Mouse (Mus musculus) embryonic facial prominence, embryonic 12.5 days (tissue): ENCODE measurements around the gene Pde1c. TPM values are rescaled to one million over a fixed set of nuclear protein-coding genes. Genes with fewer than 3 reads are reported as not detected.

ENCODE experiments used
- ATAC-seq: fragments of 200-750 bp; cut with Nextera tagmentation; 2 replicates; pipeline ENCODE4 v1.8.0; 2017; ENCODE audit not compliant: insufficient number of reproducible peaks, insufficient read depth, low FRiP score, low TSS enrichment
- H3K27ac ChIP-seq: fragments of 300-500 bp; sonication (generic); 2 replicates; pipeline ENCODE4 v1.5.1; 2016; ENCODE audit warnings: mild to moderate bottlenecking
- H3K27me3 ChIP-seq: fragments of 300-500 bp; sonication (generic); 2 replicates; pipeline ENCODE4 v1.6.1; 2016; ENCODE audit warnings: mild to moderate bottlenecking, moderate library complexity
- H3K36me3 ChIP-seq: fragments of 300-500 bp; sonication (generic); 2 replicates; pipeline ENCODE4 v1.6.1; 2016; ENCODE audit warnings: mild to moderate bottlenecking
- H3K4me1 ChIP-seq: fragments of 300-500 bp; sonication (generic); 2 replicates; pipeline ENCODE4 v1.6.1; 2016
- H3K4me2 ChIP-seq: fragments of 300-500 bp; sonication (generic); replicated peaks from 2 replicates; pipeline ENCODE4 v1.6.1; 2016; ENCODE audit warnings: mild to moderate bottlenecking, moderate library complexity
- H3K4me3 ChIP-seq: fragments of 300-500 bp; sonication (generic); 2 replicates; pipeline ENCODE4 v1.5.1; 2016; ENCODE audit warnings: mild to moderate bottlenecking
- H3K9ac ChIP-seq: fragments of 300-500 bp; sonication (generic); 2 replicates; pipeline ENCODE4 v1.6.1; 2016; ENCODE audit warnings: mild to moderate bottlenecking, moderate library complexity
- H3K9me3 ChIP-seq: fragments of 300-500 bp; sonication (generic); 2 replicates; pipeline ENCODE4 v1.6.1; 2016; ENCODE audit warnings: mild to moderate bottlenecking, moderate library complexity
- WGBS: fragments of 180-500 bp; shearing (Covaris S2); methylation state at CpG from one replicate; pipeline ENCODE4 v1.1.7; 2016; 5-methylcytosine and 5-hydroxymethylcytosine counted together
- polyA plus RNA-seq: library from polyadenylated mRNA; unstranded; fragments of >200 nt; fragmentation: Nextera tagmentation; extraction: Ambion mirVana; gene quantifications from 2 replicates; pipeline ENCODE4 v1.2.1, GENCODE M21; 2016

Gene Pde1c
- polyA plus RNA-seq, 1 experiment from 2014 or later, result 5.9 TPM

GRCm38 (mm10) chr6:56310318-56310717, 258.6 kb downstream of the Pde1c start:
- Histone ChIP-seq H3K27me3 (no peaks in the 10 kb centered on the region), H3K36me3 (no peaks in the 10 kb centered on the region), H3K4me1 (no peaks in the 10 kb centered on the region), H3K9ac (no peak overlapping the region), H3K9me3 (no peaks in the 10 kb centered on the region), H3K27ac (no peak overlapping the region), H3K4me2 (no peak overlapping the region), H3K4me3 (no peak overlapping the region)
- ATAC-seq, result no peak

GRCm38 (mm10) chr6:56306066-56306465, 262.8 kb downstream of the Pde1c start:
- 88% methylated on average over 2 of the region's 2 CpGs for WGBS
- no peaks in the 10 kb centered on the region for H3K4me1 ChIP-seq
- ATAC-seq, result no peak
- no peak overlapping the region for H3K4me2 ChIP-seq
- no peak overlapping the region for H3K4me3 ChIP-seq
- no peak overlapping the region for H3K27ac ChIP-seq
- H3K9me3 ChIP-seq, result no peaks in the 10 kb centered on the region
- no peak overlapping the region for H3K9ac ChIP-seq
- no peaks in the 10 kb centered on the region for H3K27me3 ChIP-seq
- no peaks in the 10 kb centered on the region for H3K36me3 ChIP-seq

GRCm38 (mm10) chr6:56292176-56292575, 276.7 kb downstream of the Pde1c start:
- Histone ChIP-seq H3K36me3 (no peaks in the 10 kb centered on the region), H3K27me3 (no peaks in the 10 kb centered on the region), H3K9me3 (no peaks in the 10 kb centered on the region), H3K4me1 (no peaks in the 10 kb centered on the region), H3K4me3 (no peak overlapping the region), H3K9ac (no peak overlapping the region), H3K4me2 (no peak overlapping the region), H3K27ac (no peak overlapping the region)
- no peak for ATAC-seq
- 69% methylated on average over 1 of the region's 1 CpGs for WGBS

GRCm38 (mm10) chr6:56289307-56289706, 279.6 kb downstream of the Pde1c start:
- Histone ChIP-seq H3K9me3 (no peaks in the 10 kb centered on the region), H3K9ac (no peak overlapping the region), H3K27ac (no peak overlapping the region), H3K36me3 (no peaks in the 10 kb centered on the region), H3K27me3 (no peaks in the 10 kb centered on the region), H3K4me1 (no peaks in the 10 kb centered on the region), H3K4me2 (no peak overlapping the region), H3K4me3 (no peak overlapping the region)
- ATAC-seq, result no peak
- WGBS, result 64% methylated on average over 2 of the region's 2 CpGs

- WGBS, result 89% methylated on average over 4 of the region's 4 CpGs
- H3K27me3 ChIP-seq, result no peaks in the 10 kb centered on the region
- no peak overlapping the region for H3K4me2 ChIP-seq
- H3K36me3 ChIP-seq, result no peaks in the 10 kb centered on the region
- H3K9me3 ChIP-seq, result no peaks in the 10 kb centered on the region
- H3K9ac ChIP-seq, result no peak overlapping the region
- H3K4me3 ChIP-seq, result no peak overlapping the region
- no peaks in the 10 kb centered on the region for H3K4me1 ChIP-seq
- ATAC-seq, result no peak
- H3K27ac ChIP-seq, result no peak overlapping the region
Measured at GRCm38 (mm10) chr6:56284821-56285220, 284.1 kb downstream of the Pde1c start.

- 62% methylated on average over 1 of the region's 1 CpGs for WGBS
- H3K9ac ChIP-seq, result no peak overlapping the region
- H3K27ac ChIP-seq, result no peak overlapping the region
- H3K4me3 ChIP-seq, result no peak overlapping the region
- H3K27me3 ChIP-seq, result no peaks in the 10 kb centered on the region
- H3K9me3 ChIP-seq, result no peaks in the 10 kb centered on the region
- H3K4me1 ChIP-seq, result no peaks in the 10 kb centered on the region
- H3K4me2 ChIP-seq, result no peak overlapping the region
- no peaks in the 10 kb centered on the region for H3K36me3 ChIP-seq
- no peak for ATAC-seq
Measured at GRCm38 (mm10) chr6:56275461-56275860, 293.4 kb downstream of the Pde1c start.

- no peaks in the 10 kb centered on the region for H3K4me1 ChIP-seq
- H3K27me3 ChIP-seq, result no peaks in the 10 kb centered on the region
- no peaks in the 10 kb centered on the region for H3K9me3 ChIP-seq
- no peak overlapping the region for H3K9ac ChIP-seq
- H3K27ac ChIP-seq, result no peak overlapping the region
- H3K4me3 ChIP-seq, result no peak overlapping the region
- no peak for ATAC-seq
- 71% methylated on average over 2 of the region's 2 CpGs for WGBS
- no peak overlapping the region for H3K4me2 ChIP-seq
- no peaks in the 10 kb centered on the region for H3K36me3 ChIP-seq
Measured at GRCm38 (mm10) chr6:56271741-56272140, 297.2 kb downstream of the Pde1c start.

- Histone ChIP-seq H3K4me1 (no peaks in the 10 kb centered on the region), H3K27ac (no peak overlapping the region), H3K36me3 (no peaks in the 10 kb centered on the region), H3K9me3 (no peaks in the 10 kb centered on the region), H3K4me2 (no peak overlapping the region), H3K4me3 (no peak overlapping the region), H3K27me3 (no peaks in the 10 kb centered on the region), H3K9ac (no peak overlapping the region)
- ATAC-seq, result no peak
- WGBS, result 89% methylated on average over 4 of the region's 4 CpGs
Measured at GRCm38 (mm10) chr6:56264509-56264908, 304.4 kb downstream of the Pde1c start.

GRCm38 (mm10) chr6:56260118-56260517, 308.8 kb downstream of the Pde1c start:
- WGBS, result 75% methylated on average over 3 of the region's 3 CpGs
- no peak for ATAC-seq
- no peak overlapping the region for H3K9ac ChIP-seq
- H3K4me3 ChIP-seq, result no peak overlapping the region
- no peaks in the 10 kb centered on the region for H3K27me3 ChIP-seq
- H3K27ac ChIP-seq, result no peak overlapping the region
- H3K9me3 ChIP-seq, result no peaks in the 10 kb centered on the region
- H3K36me3 ChIP-seq, result no peaks in the 10 kb centered on the region
- no peak overlapping the region for H3K4me2 ChIP-seq
- no peaks in the 10 kb centered on the region for H3K4me1 ChIP-seq

GRCm38 (mm10) chr6:56257555-56258297, 311.2 kb downstream of the Pde1c start:
- Histone ChIP-seq H3K27ac (no peak overlapping the region), H3K36me3 (no peaks in the 10 kb centered on the region), H3K9ac (no peak overlapping the region), H3K4me3 (no peak overlapping the region), H3K27me3 (no peaks in the 10 kb centered on the region), H3K4me1 (no peaks in the 10 kb centered on the region), H3K4me2 (no peak overlapping the region), H3K9me3 (no peaks in the 10 kb centered on the region)
- no peak for ATAC-seq
- 78% methylated on average over 2 of the region's 2 CpGs for WGBS

GRCm38 (mm10) chr6:56250091-56250490, 318.8 kb downstream of the Pde1c start:
- Histone ChIP-seq H3K4me1 (no peaks in the 10 kb centered on the region), H3K27me3 (no peaks in the 10 kb centered on the region), H3K4me3 (no peak overlapping the region), H3K4me2 (no peak overlapping the region), H3K36me3 (no peaks in the 10 kb centered on the region), H3K27ac (no peak overlapping the region), H3K9me3 (0 out of 2 replicates have a peak, but pooled peaks cover 2% of the 10 kb centered on the region), H3K9ac (no peak overlapping the region)
- 89% methylated on average over 3 of the region's 3 CpGs for WGBS
- no peak for ATAC-seq

- WGBS, result 81% methylated on average over 1 of the region's 1 CpGs
Measured at GRCm38 (mm10) chr6:56191426-56192140, 377.3 kb downstream of the Pde1c start.

More at GRCm38 (mm10) chr6:56191426-56192140, 377.3 kb downstream of the Pde1c start:
- Histone ChIP-seq H3K4me2 (no peak overlapping the region), H3K9ac (no peak overlapping the region), H3K4me1 (no peaks in the 10 kb centered on the region), H3K9me3 (no peaks in the 10 kb centered on the region), H3K27me3 (no peaks in the 10 kb centered on the region), H3K4me3 (no peak overlapping the region), H3K27ac (no peak overlapping the region), H3K36me3 (no peaks in the 10 kb centered on the region)
- no peak for ATAC-seq
